Mouse (Mus musculus): Measurements from ENCODE around the gene As3mt.
A peak's percentile ranks its signal among the peaks of the same experiment; 100 is the strongest.
"Not testable (repeated sequence)": the region's sequence is repeated elsewhere in the genome, so short reads cannot be mapped to it uniquely, and the experiment has no call there.

The As3mt gene

GRCm38 (mm10) chr19:46741574-46741973, 34.3 kb downstream of the As3mt start:
- ATAC-seq (ENCODE audit: insufficient number of reproducible peaks, low FRiP score, low TSS enrichment) = no peak

GRCm38 (mm10) chr19:46744681-46745080, 37.4 kb downstream of the As3mt start:
- no peak for ATAC-seq (ENCODE audit: insufficient number of reproducible peaks, low FRiP score, low TSS enrichment)

- ATAC-seq (ENCODE audit: insufficient number of reproducible peaks, low FRiP score, low TSS enrichment) = no peak
These were observed 40.5 kb downstream of the As3mt start for GRCm38 (mm10) chr19:46747799-46748198.

GRCm38 (mm10) chr19:46752235-46752634, 45.0 kb downstream of the As3mt start:
- ATAC-seq (ENCODE audit: insufficient number of reproducible peaks, low FRiP score, low TSS enrichment) = no peak

- no peak for ATAC-seq (ENCODE audit: insufficient number of reproducible peaks, low FRiP score, low TSS enrichment)
These were observed 47.8 kb downstream of the As3mt start for GRCm38 (mm10) chr19:46755066-46755465.

- no peak for ATAC-seq (ENCODE audit: insufficient number of reproducible peaks, low FRiP score, low TSS enrichment)
These were observed 49.0 kb downstream of the As3mt start for GRCm38 (mm10) chr19:46756221-46756620.

GRCm38 (mm10) chr19:46759096-46759495, 51.8 kb downstream of the As3mt start:
- ATAC-seq (ENCODE audit: insufficient number of reproducible peaks, low FRiP score, low TSS enrichment) = no peak

- not testable (repeated sequence) for ATAC-seq (ENCODE audit: insufficient number of reproducible peaks, low FRiP score, low TSS enrichment)
These were observed 52.7 kb downstream of the As3mt start for GRCm38 (mm10) chr19:46759909-46760308.

GRCm38 (mm10) chr19:46760375-46761160, 53.3 kb downstream of the As3mt start:
- peak; percentile 46 for ATAC-seq (ENCODE audit: insufficient number of reproducible peaks, low FRiP score, low TSS enrichment)

- ATAC-seq (ENCODE audit: insufficient number of reproducible peaks, low FRiP score, low TSS enrichment) = peak; percentile 89
These were observed 54.1 kb downstream of the As3mt start, which contains the start of gene Cnnm2 for GRCm38 (mm10) chr19:46761247-46761946. Gene Cnnm2 (plus strand): TSS chr19:46761596.

GRCm38 (mm10) chr19:46761971-46762290, 54.7 kb downstream of the As3mt start:
- ATAC-seq (ENCODE audit: insufficient number of reproducible peaks, low FRiP score, low TSS enrichment) = no peak; the same call in 1 of the 2 replicates

GRCm38 (mm10) chr19:46762291-46762991, 55.2 kb downstream of the As3mt start:
- no peak for ATAC-seq (ENCODE audit: insufficient number of reproducible peaks, low FRiP score, low TSS enrichment)

GRCm38 (mm10) chr19:46762992-46763342, 55.7 kb downstream of the As3mt start:
- ATAC-seq (ENCODE audit: insufficient number of reproducible peaks, low FRiP score, low TSS enrichment) = no peak

- no peak for ATAC-seq (ENCODE audit: insufficient number of reproducible peaks, low FRiP score, low TSS enrichment)
These were observed 56.1 kb downstream of the As3mt start for GRCm38 (mm10) chr19:46763356-46763755.

- ATAC-seq (ENCODE audit: insufficient number of reproducible peaks, low FRiP score, low TSS enrichment) = no peak
These were observed 56.9 kb downstream of the As3mt start for GRCm38 (mm10) chr19:46763932-46764762.

- ATAC-seq (ENCODE audit: insufficient number of reproducible peaks, low FRiP score, low TSS enrichment) = no peak
These were observed 57.5 kb downstream of the As3mt start for GRCm38 (mm10) chr19:46764763-46765117.

GRCm38 (mm10) chr19:46766125-46766524, 58.9 kb downstream of the As3mt start:
- no peak for ATAC-seq (ENCODE audit: insufficient number of reproducible peaks, low FRiP score, low TSS enrichment)

- ATAC-seq (ENCODE audit: insufficient number of reproducible peaks, low FRiP score, low TSS enrichment) = no peak
These were observed 62.5 kb downstream of the As3mt start for GRCm38 (mm10) chr19:46769759-46770158.

GRCm38 (mm10) chr19:46771801-46772200, 64.5 kb downstream of the As3mt start:
- no peak for ATAC-seq (ENCODE audit: insufficient number of reproducible peaks, low FRiP score, low TSS enrichment)

GRCm38 (mm10) chr19:46776391-46776790, 69.1 kb downstream of the As3mt start:
- ATAC-seq (ENCODE audit: insufficient number of reproducible peaks, low FRiP score, low TSS enrichment) = no peak
